Mouse (Mus musculus) C2C12 (cell line): ENCODE data around the gene Nudt8.

Experiments
- CEBPB ChIP-seq: IDR thresholded peaks from one replicate; pipeline ENCODE4 v1.6.1; 2011; ENCODE audit warnings: low read depth, mild to moderate bottlenecking, control low read depth, moderate library complexity
- CTCF ChIP-seq: IDR thresholded peaks from one replicate; pipeline ENCODE4 v1.5.1; 2011; ENCODE audit not compliant: control insufficient read depth, insufficient read depth, insufficient read length
- FOSL1 ChIP-seq: IDR thresholded peaks from one replicate; pipeline ENCODE4 v1.8.0; 2011; ENCODE audit warnings: mild to moderate bottlenecking, low read length; ENCODE audit not compliant: poor library complexity, insufficient read depth, severe bottlenecking
- MAX ChIP-seq: IDR thresholded peaks from one replicate; pipeline ENCODE4 v1.6.1; 2011; ENCODE audit warnings: mild to moderate bottlenecking, control low read depth
- USF1 ChIP-seq: IDR thresholded peaks from one replicate; pipeline ENCODE4 v1.6.1; 2011; ENCODE audit warnings: low read depth, mild to moderate bottlenecking, control low read depth, moderate library complexity

DNA sequence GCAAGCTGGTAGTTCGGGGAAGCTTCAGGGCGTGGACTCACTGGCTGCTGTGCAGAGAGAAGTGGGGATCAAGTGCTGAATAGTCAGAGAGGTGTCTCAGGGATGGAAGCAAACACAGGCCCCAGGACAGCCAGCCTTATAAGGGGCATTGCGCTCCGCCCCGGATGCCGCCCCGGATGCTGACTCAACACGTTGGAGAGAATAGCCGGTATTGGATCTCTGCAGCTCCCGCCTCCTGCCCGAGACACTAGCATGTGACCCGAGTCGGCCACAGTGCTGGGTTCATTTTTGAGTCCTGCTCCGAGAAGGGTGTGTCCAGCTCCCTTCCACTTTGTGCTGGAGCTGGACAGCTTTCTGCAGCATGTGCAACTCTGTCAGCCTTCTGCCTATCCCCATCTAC is 41.7 kb downstream of the Nudt8 start:
- TF ChIP-seq CTCF (no peak), MAX (no peak), CEBPB (no peak), USF1 (peak; percentile 24), FOSL1 (no peak)
